Mouse (Mus musculus) liver, adult 2 months (tissue): ENCODE measurements around the gene Trim69.

Experiments
- CTCF ChIP-seq: fragments of 200-500 bp; IDR thresholded peaks from 2 replicates; pipeline ENCODE4 v1.5.1; 2011; ENCODE audit warnings: low read depth, low read length, control low read depth
- POLR2A ChIP-seq: fragments of 200-500 bp; IDR thresholded peaks from 2 replicates; pipeline ENCODE4 v1.6.1; 2011; ENCODE audit warnings: low read length, control low read depth; ENCODE audit not compliant: insufficient read depth; ENCODE audit errors: extremely low read depth

DNA sequence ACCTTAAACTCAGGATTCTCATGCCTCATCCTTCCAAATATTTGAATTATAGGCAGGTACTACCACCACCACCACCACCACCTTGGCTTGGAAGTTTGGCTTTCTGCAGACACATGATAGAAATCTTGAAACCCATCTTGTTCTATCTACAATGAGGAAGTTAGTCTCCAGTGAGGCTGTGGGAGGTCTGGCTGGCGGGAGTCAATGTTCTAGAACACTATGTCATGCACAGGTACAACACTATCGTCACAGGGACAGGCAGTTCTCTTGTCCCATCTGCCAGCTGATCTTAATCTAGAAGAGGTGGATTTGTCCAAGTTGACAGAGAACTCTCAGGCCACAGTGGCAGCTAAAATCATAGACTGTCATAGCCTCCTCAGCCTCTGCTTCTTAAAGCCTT, 27.9 kb upstream of the Trim69 start:
- no peak for TF ChIP-seq CTCF
- TF ChIP-seq POLR2A, result no peak
